Mouse (Mus musculus) urinary bladder, postnatal 25 days (tissue): Measurements from ENCODE around the gene Uqcc3.
A peak's percentile ranks its signal among the peaks of the same experiment; 100 is the strongest.
"Not testable (repeated sequence)": the region's sequence is repeated elsewhere in the genome, so short reads cannot be mapped to it uniquely, and the experiment has no call there.

ENCODE experiments used
- DNase-seq: peaks from one replicate; pipeline ENCODE4 v3.0.0; 2022; ENCODE audit warnings: low spot score

Uqcc3 gene

DNA sequence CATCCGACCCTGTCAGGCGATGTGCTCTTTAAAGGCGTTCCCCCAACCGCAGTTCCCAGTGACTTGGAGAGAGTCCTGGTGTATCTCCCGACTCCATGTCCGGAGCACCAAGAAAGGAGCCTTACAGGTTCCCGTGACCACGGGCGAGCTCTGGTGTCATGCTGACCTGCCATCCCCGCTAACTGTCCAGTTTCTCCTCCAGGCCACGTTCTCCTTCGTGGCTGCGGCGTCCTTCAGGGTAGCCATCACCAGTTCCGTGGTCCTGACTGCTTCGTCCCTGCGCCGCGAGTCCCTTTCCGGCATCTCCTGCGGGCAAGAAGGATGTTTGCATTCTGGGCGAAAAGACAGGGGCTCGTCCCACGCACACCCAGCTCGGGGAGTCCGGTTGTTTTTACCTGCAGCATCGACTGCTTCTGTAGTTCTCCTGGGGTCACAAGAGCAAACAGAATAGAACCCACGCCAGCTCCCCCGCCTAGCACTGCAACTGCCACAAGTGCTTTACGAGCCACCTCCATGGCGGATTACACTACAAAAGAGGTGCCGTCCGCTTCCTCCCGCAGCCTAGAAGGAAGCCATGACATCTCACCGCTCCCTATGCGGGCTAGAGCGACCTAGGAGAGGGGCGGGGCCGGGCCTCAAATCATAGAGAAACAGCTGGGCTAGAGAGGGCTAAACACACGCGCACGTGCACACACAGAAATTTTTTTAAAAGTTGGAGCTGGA is at the start of gene Uqcc3:
Gene Uqcc3, minus strand, starts transcription at position 613 of the 723 bp plus-strand sequence.
- DNase-seq: peak; percentile 87

GRCm38 (mm10) chr19:8930117-8930516 is 49.4 kb upstream of the Uqcc3 start:
- DNase-seq: no peak

DNA sequence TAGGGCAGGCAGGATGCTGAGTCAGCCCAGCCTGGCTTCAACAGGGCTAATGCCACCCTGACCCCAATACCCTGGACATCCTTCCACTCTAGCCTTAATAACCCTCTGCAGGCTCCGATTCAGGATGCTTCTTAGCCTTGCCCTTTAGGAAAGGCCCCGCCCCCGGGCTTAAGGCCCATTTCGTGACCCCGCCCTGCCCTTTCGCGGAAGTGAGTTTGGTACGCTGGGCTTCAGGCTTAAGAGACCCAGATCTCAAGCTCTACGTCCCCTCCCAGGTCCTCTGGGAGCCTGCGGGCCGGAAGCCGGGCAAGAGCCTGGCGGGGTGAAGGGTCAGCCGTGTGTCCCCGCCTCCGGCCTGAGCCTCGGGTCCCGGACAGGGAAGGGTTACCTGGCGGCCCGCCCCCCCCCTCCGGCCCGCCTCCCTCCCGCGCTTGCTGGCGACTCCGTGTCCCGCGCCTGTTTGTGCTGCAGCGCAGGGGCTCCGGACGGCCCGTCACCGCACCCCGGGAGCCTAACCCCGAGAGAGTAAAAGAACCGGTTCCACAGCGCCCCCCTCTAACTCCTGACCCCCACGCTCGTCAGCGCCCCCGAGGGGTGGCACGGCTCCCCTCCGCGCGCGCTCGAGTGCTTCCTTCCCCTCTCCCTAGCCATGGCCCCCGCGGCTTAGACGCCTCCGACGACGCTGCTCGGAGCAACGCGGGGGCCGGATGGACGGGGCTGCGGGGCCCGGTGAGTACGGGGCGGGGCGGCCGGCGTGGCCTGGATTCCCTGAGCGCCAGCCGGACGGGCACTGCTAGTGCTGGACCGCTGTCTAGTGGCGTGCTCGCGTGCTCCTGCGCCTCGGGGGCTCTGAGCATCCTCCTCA is 48.7 kb upstream of the Uqcc3 start, which contains the start of the genes Rom1 and Eml3:
Gene Rom1, minus strand, starts transcription at position 133 of the 865 bp plus-strand sequence.
Gene Eml3, plus strand, starts transcription at position 329 of the 865 bp plus-strand sequence.
- peak; percentile 84 for DNase-seq

DNA sequence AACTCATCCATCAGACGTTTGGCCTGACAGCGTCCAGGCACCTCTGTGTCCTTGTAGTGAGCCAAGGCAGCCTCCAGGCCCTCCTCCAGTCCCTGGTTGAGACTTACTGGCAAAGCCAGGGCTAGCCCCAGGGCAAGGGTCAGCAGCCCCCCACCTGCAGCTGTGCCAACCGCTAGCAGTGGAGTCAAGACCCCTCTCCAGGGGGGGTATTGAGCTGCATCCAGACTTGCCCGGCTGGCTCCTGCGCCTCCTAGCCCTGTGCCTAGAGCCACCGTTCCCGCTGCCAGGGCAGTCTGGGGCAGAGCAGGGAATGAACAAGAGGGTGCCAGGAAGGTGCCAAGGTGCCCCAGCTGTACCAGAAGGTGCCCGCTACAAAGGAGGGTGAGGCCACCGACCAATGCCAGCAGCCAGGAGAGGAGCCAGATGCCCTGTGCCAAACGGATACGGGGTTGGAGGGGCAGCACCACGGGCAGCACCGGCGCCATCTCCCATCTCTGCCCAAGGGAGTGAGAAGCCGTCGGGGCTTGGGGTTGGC is 48.0 kb upstream of the Uqcc3 start:
- DNase-seq: no peak

GRCm38 (mm10) chr19:8927891-8928525 is 47.3 kb upstream of the Uqcc3 start:
- no peak for DNase-seq

DNA sequence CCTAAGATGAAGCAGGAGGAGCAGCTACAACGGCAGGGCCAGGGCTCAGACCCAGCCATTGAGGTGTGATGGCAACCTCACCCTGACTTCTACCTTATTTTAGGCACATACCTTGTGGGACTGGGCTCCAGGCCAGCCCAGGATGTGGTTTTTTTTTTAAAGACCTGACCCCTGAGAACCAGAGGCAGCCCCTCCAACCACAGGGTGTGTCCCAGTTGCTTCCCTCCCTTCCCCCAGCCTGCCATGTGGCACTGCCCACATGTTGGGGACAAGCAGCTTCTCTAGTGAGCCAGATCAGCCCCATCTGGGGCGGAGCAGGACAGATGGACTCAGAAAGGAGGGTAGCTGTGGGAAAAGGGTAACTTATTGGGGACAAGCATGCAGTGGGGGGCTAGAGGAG is 46.0 kb upstream of the Uqcc3 start:
- no peak for DNase-seq

GRCm38 (mm10) chr19:8921741-8922140 is 41.0 kb upstream of the Uqcc3 start:
- no peak for DNase-seq

DNA sequence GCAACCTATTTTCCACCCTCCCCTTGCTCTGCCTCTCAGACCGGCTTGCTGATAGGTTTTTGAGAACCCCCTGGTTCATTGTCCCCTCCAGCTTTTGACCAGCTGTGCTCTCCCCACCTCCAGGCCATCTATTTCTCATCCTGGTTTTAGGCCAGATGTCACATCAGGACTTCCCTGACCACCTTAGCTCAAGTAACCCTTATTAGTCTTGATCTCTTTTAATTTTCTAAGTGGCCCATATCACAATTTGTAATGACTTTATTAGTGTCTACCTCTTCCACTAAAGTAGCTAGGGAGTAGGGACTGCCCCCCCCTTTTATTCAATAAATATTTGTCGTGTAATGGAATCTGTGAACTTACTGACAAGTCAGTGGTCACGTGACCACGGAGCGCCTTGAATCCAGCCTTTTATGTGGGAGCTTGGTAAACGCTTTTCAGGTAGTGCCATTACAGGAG is 40.1 kb upstream of the Uqcc3 start:
- DNase-seq: no peak

GRCm38 (mm10) chr19:8920073-8920736 is 39.5 kb upstream of the Uqcc3 start, which contains the start of gene B3gat3:
Gene B3gat3 (plus strand): TSS chr19:8920374.
- DNase-seq: peak; percentile 92

GRCm38 (mm10) chr19:8919684-8920072 is 39.0 kb upstream of the Uqcc3 start:
- DNase-seq: no peak

DNA sequence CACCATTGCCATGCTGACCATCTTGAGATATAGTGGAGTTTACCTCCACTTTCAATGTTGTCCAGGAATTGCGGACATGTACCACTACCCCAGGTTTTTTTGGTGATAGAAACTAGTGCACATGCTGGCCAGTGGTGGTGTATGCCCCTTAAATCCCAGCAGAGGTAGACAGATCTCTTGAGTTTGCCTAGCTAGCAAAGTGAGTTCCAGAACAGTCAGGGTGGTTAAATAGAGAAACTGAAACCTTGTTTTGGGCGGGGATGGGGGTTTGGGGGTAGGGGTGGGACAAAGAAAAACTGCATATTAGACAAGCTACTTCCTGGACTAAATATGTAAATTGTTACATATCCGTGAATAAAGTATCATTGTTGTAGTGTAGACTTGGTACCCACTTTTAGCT is 38.3 kb upstream of the Uqcc3 start:
- no peak for DNase-seq

DNA sequence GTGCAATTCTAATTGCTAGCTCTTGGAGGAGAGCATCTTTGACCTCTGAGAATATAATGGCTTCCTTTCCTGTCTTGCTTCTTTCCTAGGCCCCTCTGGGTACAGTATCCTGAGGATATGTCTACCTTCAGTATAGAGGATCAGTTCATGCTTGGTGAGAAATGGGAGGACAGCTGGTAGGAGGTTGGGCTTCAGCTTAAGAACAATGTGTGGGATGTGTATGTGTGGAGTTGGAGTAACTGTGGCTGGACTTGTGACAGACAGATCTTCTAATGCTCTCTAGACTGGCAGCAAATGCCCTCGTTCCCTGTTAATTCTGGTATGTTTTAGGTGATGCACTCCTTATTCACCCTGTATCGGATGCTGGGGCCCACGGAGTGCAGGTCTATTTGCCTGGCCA is 33.5 kb upstream of the Uqcc3 start:
- no peak for DNase-seq

GRCm38 (mm10) chr19:8911810-8912209 is 31.1 kb upstream of the Uqcc3 start:
- no peak for DNase-seq

- DNase-seq: no peak
Observed at GRCm38 (mm10) chr19:8908531-8908930, 27.8 kb upstream of the Uqcc3 start.

DNA sequence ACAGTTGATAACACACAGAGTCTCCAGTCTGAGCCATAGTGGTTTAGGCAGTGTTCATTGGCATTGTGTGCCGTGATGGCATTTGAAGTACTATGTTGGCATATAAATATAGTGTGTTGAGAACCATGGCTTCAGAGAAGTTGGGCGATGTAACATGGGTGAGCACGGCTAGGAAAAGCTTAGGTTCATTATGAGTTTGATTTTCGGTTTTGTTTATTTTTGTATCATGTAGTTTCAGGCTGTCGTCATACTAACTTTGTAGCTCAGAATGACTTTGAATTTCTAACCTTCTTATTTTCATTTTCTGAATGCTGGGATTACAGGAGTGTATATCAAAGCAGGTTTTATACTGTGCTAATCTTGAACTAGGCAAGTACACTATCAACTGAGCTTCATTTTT is 22.7 kb upstream of the Uqcc3 start:
- no peak for DNase-seq

- DNase-seq: no peak
Observed at GRCm38 (mm10) chr19:8899079-8899478, 18.4 kb upstream of the Uqcc3 start.

GRCm38 (mm10) chr19:8898576-8898975 is 17.9 kb upstream of the Uqcc3 start:
- no peak for DNase-seq

DNA sequence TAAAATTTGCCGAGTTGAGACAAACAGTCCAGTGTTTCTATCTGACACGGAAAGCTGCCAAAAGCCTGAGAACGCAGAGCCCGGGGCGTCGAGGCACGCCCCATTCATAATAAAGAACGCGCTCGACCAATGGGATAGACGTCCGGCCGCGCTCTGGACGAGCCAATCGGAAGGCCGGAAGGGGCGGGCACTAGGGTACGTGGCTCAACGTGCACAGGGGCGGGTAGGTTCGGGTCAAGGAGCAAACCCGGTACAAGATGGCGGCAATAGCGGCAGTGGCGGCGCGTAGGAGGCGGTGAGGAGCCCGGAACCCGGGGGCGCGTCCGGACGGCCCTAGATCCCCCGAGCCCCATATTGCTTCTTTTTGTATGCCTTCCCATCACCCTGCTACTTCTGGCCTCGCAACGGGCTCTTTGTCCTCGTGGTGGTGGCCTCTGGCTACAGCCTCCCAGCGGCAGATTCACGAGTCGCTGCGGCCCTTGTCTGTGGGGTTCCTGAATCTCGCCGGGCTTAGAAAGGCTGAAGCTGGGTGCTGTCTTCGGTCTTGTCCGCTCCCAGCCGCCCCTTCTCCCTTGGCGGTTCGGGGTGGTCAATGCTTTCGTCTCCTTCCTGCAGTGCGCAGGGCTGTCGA is 17.3 kb upstream of the Uqcc3 start, which contains the start of gene Ganab:
Gene Ganab, plus strand, starts transcription at position 207 of the 631 bp plus-strand sequence.
- DNase-seq: peak; percentile 89

DNA sequence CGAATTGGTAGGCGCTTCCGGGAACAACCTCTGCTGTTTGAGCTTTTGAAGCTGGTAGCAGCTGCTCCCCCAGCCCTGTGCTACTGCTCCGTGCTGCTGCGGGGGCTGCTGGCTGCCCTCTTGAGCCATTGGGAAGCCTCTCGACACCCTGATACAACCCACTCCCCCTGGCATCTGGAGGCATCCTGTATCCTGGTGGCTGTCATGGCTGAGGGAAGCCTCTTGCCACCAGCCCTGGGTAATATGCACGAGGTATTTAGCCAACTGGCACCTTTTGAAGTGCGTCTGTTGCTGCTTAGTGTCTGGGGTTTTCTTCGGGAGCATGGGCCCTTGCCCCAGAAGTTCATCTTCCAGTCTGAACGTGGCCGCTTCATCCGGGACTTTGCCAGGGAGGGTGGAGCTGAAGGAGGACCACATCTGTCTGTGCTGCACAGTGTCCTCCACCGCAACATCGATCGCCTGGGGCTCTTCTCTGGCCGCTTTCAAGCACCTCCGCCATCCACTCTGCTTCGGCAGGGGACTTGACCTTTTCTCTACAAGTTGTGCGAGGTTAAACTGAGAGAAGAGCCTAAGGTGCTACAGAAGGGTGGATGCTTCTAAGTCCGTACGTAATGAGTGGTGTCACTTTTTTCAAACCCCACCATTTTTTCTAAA is 16.6 kb upstream of the Uqcc3 start:
- DNase-seq: peak; percentile 42

- not testable (repeated sequence) for DNase-seq
Observed at GRCm38 (mm10) chr19:8896231-8896630, 15.5 kb upstream of the Uqcc3 start.
